Mouse (Mus musculus) MEL (cell line): ENCODE data around the gene Galnt13. TPM values are rescaled to one million over a fixed set of nuclear protein-coding genes. Genes with fewer than 3 reads are reported as not detected.
"Not testable (repeated sequence)": the region's sequence is repeated elsewhere in the genome, so short reads cannot be mapped to it uniquely, and the experiment has no call there.

Source experiments
- DNase-seq: peaks from one replicate; pipeline ENCODE4 v3.0.0; 2011; ENCODE audit warnings: low read depth, low spot score
- H3K27ac ChIP-seq: 2 replicates; pipeline ENCODE4 v1.5.1; 2012; ENCODE audit warnings: low read depth, mild to moderate bottlenecking, control low read depth, low read length, moderate library complexity; ENCODE audit not compliant: control insufficient read depth
- H3K27me3 ChIP-seq, 2 experiments: fragments of 150-350 bp in 1 of 2; sonication (generic) in 1 of 2; 2 replicates each; pipeline ENCODE4 v1.6.1; 2012; ENCODE audit warnings: low read length in 2 of 2, mild to moderate bottlenecking in 2 of 2, improper control_type of control experiment in 1 of 2, moderate library complexity in 1 of 2; ENCODE audit not compliant: insufficient read depth in 2 of 2, control insufficient read depth in 1 of 2
- H3K36me3 ChIP-seq, 2 experiments: 2 replicates each; pipeline ENCODE4 v1.6.1; 2012 to 2014; ENCODE audit warnings: low read length in 2 of 2, improper control_type of control experiment in 1 of 2, inconsistent platforms in 1 of 2, mild to moderate bottlenecking in 1 of 2; ENCODE audit not compliant: insufficient read depth in 2 of 2, control insufficient read depth in 1 of 2
- H3K4me1 ChIP-seq, 2 experiments: fragments of 150-350 bp in 1 of 2; sonication (generic) in 1 of 2; 2 replicates each; pipeline ENCODE4 v1.6.1; 2012; ENCODE audit warnings: low read length in 2 of 2, improper control_type of control experiment in 1 of 2, mild to moderate bottlenecking in 1 of 2; ENCODE audit not compliant: insufficient read depth in 2 of 2, control insufficient read depth in 1 of 2
- H3K4me3 ChIP-seq, 2 experiments: fragments of 150-350 bp in 1 of 2; sonication (generic) in 1 of 2; 2 replicates each; pipeline ENCODE4 v1.5.1; 2012; ENCODE audit warnings: low read depth in 2 of 2, low read length in 2 of 2, mild to moderate bottlenecking in 2 of 2, moderate library complexity in 2 of 2, control low read depth in 1 of 2, improper control_type of control experiment in 1 of 2; ENCODE audit not compliant: control insufficient read depth in 1 of 2, insufficient read depth in 1 of 2
- H3K79me2 ChIP-seq: 2 replicates; pipeline ENCODE4 v1.6.1; 2012; ENCODE audit warnings: mild to moderate bottlenecking, low read length, moderate library complexity; ENCODE audit not compliant: control insufficient read depth, poor library complexity, insufficient read depth
- H3K9ac ChIP-seq: 2 replicates; pipeline ENCODE4 v1.6.1; 2012; ENCODE audit warnings: low read depth, mild to moderate bottlenecking, control low read depth, low read length, moderate library complexity; ENCODE audit not compliant: control insufficient read depth, poor library complexity, severe bottlenecking
- H3K9me3 ChIP-seq: fragments of 150-350 bp; sonication (generic); replicated peaks from 2 replicates; pipeline ENCODE4 v1.6.1; 2012; ENCODE audit warnings: mild to moderate bottlenecking, low read length, improper control_type of control experiment, moderate library complexity; ENCODE audit not compliant: insufficient read depth
- BHLHE40 ChIP-seq: IDR thresholded peaks from 2 replicates; pipeline ENCODE4 v1.6.1; 2012; ENCODE audit warnings: low read depth, mild to moderate bottlenecking, inconsistent platforms, low read length, improper control_type of control experiment, borderline replicate concordance
- CHD1 ChIP-seq: IDR thresholded peaks from 2 replicates; pipeline ENCODE4 v1.6.1; 2012; ENCODE audit warnings: low read depth, mild to moderate bottlenecking, inconsistent platforms, low read length, improper control_type of control experiment
- CTCF ChIP-seq, 3 experiments: IDR thresholded peaks in 2 of 3; conservative IDR thresholded peaks in 1 of 3; 2 replicates each; pipeline ENCODE4 v1.5.1; 2011 to 2012; ENCODE audit warnings: low read length in 3 of 3, low read depth in 2 of 3, mild to moderate bottlenecking in 2 of 3, improper control_type of control experiment in 1 of 3, inconsistent platforms in 1 of 3, mixed read lengths in 1 of 3, moderate library complexity in 1 of 3; ENCODE audit not compliant: control insufficient read depth in 1 of 3, insufficient read depth in 1 of 3, poor library complexity in 1 of 3, severe bottlenecking in 1 of 3
- EP300 ChIP-seq, 2 experiments: IDR thresholded peaks; 2 replicates each; pipeline ENCODE4 v1.6.1; 2011; ENCODE audit warnings: improper control_type of control experiment in 2 of 2, low read length in 2 of 2, low read depth in 1 of 2, mild to moderate bottlenecking in 1 of 2
- JUND ChIP-seq: IDR thresholded peaks from 2 replicates; pipeline ENCODE4 v1.6.1; 2011; ENCODE audit warnings: low read depth, mild to moderate bottlenecking, improper control_type of control experiment, low read length
- MEF2A ChIP-seq: IDR thresholded peaks from 2 replicates; pipeline ENCODE4 v1.6.1; 2014; ENCODE audit warnings: low read depth, mild to moderate bottlenecking, inconsistent platforms, low read length, improper control_type of control experiment; ENCODE audit not compliant: poor library complexity, insufficient replicate concordance, severe bottlenecking; ENCODE audit errors: extremely low read depth
- MXI1 ChIP-seq: IDR thresholded peaks from 2 replicates; pipeline ENCODE4 v1.6.1; 2011; ENCODE audit warnings: mild to moderate bottlenecking, low read depth, low read length, improper control_type of control experiment
- NRF1 ChIP-seq: IDR thresholded peaks from 2 replicates; pipeline ENCODE4 v1.6.1; 2014; ENCODE audit warnings: low read depth, mild to moderate bottlenecking, inconsistent platforms, low read length, improper control_type of control experiment, moderate library complexity; ENCODE audit not compliant: poor library complexity, insufficient read depth, severe bottlenecking
- POLR2AphosphoS2 ChIP-seq: IDR thresholded peaks from 2 replicates; pipeline ENCODE4 v1.6.1; 2011; ENCODE audit warnings: low read length, improper control_type of control experiment
- POLR2AphosphoS5 ChIP-seq: IDR thresholded peaks from 2 replicates; pipeline ENCODE4 v1.6.1; 2012; ENCODE audit warnings: low read depth, borderline replicate concordance, mild to moderate bottlenecking, inconsistent platforms, low read length, moderate library complexity, mixed read lengths
- RCOR1 ChIP-seq: IDR thresholded peaks from 2 replicates; pipeline ENCODE4 v1.6.1; 2012; ENCODE audit warnings: low read depth, mild to moderate bottlenecking, inconsistent platforms, low read length, improper control_type of control experiment
- SIN3A ChIP-seq: IDR thresholded peaks from 2 replicates; pipeline ENCODE4 v1.6.1; 2012; ENCODE audit warnings: low read length, improper control_type of control experiment, inconsistent platforms
- SMC3 ChIP-seq: IDR thresholded peaks from 2 replicates; pipeline ENCODE4 v1.6.1; 2011; ENCODE audit warnings: low read depth, low read length, improper control_type of control experiment
- TAL1 ChIP-seq: IDR thresholded peaks from 2 replicates; pipeline ENCODE4 v1.6.1; 2012; ENCODE audit warnings: mild to moderate bottlenecking, inconsistent platforms, low read length, moderate library complexity, mixed read lengths
- TBP ChIP-seq: IDR thresholded peaks from 2 replicates; pipeline ENCODE4 v1.8.0; 2011; ENCODE audit warnings: low read depth, low read length, improper control_type of control experiment
- USF1 ChIP-seq: IDR thresholded peaks from 2 replicates; pipeline ENCODE4 v1.6.1; 2014; ENCODE audit warnings: low read depth, mild to moderate bottlenecking, inconsistent platforms, low read length, improper control_type of control experiment, moderate library complexity
- USF2 ChIP-seq, 2 experiments: IDR thresholded peaks; 2 replicates each; pipeline ENCODE4 v1.6.1; 2011 to 2012; ENCODE audit warnings: improper control_type of control experiment in 2 of 2, low read length in 2 of 2, borderline replicate concordance in 1 of 2, inconsistent platforms in 1 of 2, low read depth in 1 of 2, mild to moderate bottlenecking in 1 of 2; ENCODE audit not compliant: insufficient read depth in 1 of 2
- ZNF384 ChIP-seq: IDR thresholded peaks from 2 replicates; pipeline ENCODE4 v1.6.1; 2012; ENCODE audit warnings: low read depth, mild to moderate bottlenecking, inconsistent platforms, low read length, improper control_type of control experiment
- polyA plus RNA-seq, 2 experiments: library from polyadenylated mRNA; stranded (reverse) in 1 of 2; unstranded in 1 of 2; fragments of >175 nt in 1 of 2; fragments of >200 nt in 1 of 2; gene quantifications; 2 replicates each; pipeline versions ENCODE4 v1.2.1 to v1.2.4; 2012; ENCODE audit warnings: low replicate concordance in 2 of 2, low read depth in 1 of 2; ENCODE audit not compliant: insufficient read length in 2 of 2, insufficient read depth in 1 of 2, missing spikeins in 1 of 2
- total RNA-seq: library from RNA; depleted of rRNA; stranded (reverse); fragments of 300-350 nt; gene quantifications from 2 replicates; pipeline ENCODE4 v1.2.3, GENCODE M21; 2012

Gene Galnt13
- total and polyA plus RNA-seq, 3 experiments: not detected

DNA sequence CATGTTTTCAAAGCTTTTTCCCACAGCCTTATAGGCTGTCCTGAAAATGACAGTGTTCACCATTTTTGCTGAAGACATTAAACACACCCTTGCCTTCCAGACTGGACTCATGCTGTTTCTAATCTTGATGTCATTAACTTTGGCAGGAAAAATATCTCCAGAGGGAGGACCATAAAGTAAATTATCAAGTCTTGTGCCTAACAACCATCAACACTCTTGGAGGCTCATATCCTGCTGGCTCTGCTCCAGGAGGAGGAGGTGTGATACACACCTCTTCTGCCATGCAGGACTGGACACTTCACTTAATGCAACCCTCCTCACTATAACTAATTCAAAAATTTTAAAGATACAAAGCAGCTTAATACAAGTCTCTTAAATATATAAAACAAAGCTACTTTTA lies 502.0 kb downstream of the Galnt13 start:
- H3K27me3 ChIP-seq: no peaks in the 10 kb centered on the region
- no peak overlapping the region for H3K27ac ChIP-seq
- H3K36me3 ChIP-seq: no peaks in the 10 kb centered on the region
- no peak for DNase-seq
- H3K4me1 ChIP-seq: no peaks in the 10 kb centered on the region
- TF ChIP-seq BHLHE40: no peak
- no peak for TF ChIP-seq SIN3A
- no peak for TF ChIP-seq CHD1
- TF ChIP-seq MEF2A: no peak
- no peak for TF ChIP-seq NRF1
- no peak overlapping the region for H3K4me3 ChIP-seq
- no peaks in the 10 kb centered on the region for H3K79me2 ChIP-seq
- H3K9me3 ChIP-seq: no peaks in the 10 kb centered on the region
- H3K9ac ChIP-seq: no peak overlapping the region

DNA sequence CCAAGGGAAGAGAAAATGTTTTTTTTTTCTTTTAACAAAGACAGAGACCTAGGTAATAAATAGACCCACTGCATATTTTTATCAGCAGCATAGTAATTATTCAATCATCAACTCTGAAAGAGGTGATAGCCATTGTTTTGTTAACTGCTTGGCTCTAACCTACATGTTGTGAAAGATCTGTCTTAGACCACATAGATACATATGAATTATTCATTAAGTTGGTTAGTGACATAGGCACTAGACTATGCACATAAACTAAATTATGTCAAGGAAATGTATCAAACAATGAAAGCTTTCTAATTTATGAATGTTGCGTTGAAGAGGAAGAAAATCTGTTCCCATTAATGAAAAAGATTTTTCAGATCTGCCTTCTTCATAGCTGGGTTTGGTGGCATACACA lies 507.3 kb downstream of the Galnt13 start:
- Histone ChIP-seq H3K27ac (no peak overlapping the region), H3K9me3 (no peaks in the 10 kb centered on the region), H3K4me3 (no peak overlapping the region), H3K36me3 (no peaks in the 10 kb centered on the region), H3K27me3 (no peaks in the 10 kb centered on the region), H3K9ac (no peak overlapping the region), H3K79me2 (no peaks in the 10 kb centered on the region)
- TF ChIP-seq TAL1: no peak
- TF ChIP-seq POLR2AphosphoS2: no peak
- no peak for TF ChIP-seq TBP
- no peak for TF ChIP-seq BHLHE40
- no peak for TF ChIP-seq SMC3
- TF ChIP-seq POLR2AphosphoS5: no peak
- no peak for TF ChIP-seq ZNF384
- no peak for TF ChIP-seq JUND
- TF ChIP-seq CTCF (IDR thresholded peaks at IDR 0.05 in 2 of 3, conservative IDR thresholded peaks at IDR 0.05 in 1 of 3; ENCODE audit: control insufficient read depth in 1 of 3, insufficient read depth in 1 of 3, low read depth in 2 of 3, low read length in 3 of 3, poor library complexity in 1 of 3, severe bottlenecking in 1 of 3): no peak
- TF ChIP-seq, all 39 proteins: peak for 0
- DNase-seq: no peak
- H3K4me1 ChIP-seq: no peaks in the 10 kb centered on the region

DNA sequence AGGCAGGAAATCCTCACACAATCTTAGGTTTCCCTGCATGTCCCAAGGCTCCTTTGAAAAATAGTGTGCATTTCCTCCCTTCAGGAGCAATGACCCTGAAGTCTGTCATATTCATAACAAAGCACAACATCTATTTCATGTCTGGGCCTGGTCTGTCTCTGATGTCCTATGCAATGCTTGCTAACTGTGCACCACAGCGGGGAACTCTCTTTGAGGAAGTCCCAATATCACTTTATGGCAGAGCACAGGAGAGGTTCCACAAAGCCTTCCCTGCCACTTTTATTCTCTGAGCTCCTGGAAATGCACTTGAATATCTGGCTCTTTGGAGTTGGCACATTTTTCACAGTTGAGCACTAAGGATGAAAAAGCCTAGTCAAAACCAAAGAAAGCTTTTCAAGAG lies 547.7 kb downstream of the Galnt13 start:
- no peak for DNase-seq
- H3K9ac ChIP-seq: no peak overlapping the region
- no peak for TF ChIP-seq USF1
- no peak for TF ChIP-seq RCOR1
- TF ChIP-seq SMC3: no peak
- no peak for TF ChIP-seq POLR2AphosphoS5
- TF ChIP-seq CHD1: no peak
- TF ChIP-seq USF2 (IDR thresholded peaks at IDR 0.05; ENCODE audit: borderline replicate concordance in 1 of 2, insufficient read depth in 1 of 2, low read depth in 1 of 2, low read length in 2 of 2): no peak
- no peak for TF ChIP-seq EP300 (IDR thresholded peaks at IDR 0.05; ENCODE audit: low read depth in 1 of 2, low read length in 2 of 2)
- no peak for TF ChIP-seq MXI1
- no peaks in the 10 kb centered on the region for H3K4me1 ChIP-seq
- H3K79me2 ChIP-seq: no peaks in the 10 kb centered on the region
- H3K9me3 ChIP-seq: no peaks in the 10 kb centered on the region
- H3K36me3 ChIP-seq: no peaks in the 10 kb centered on the region
- no peak overlapping the region for H3K4me3 ChIP-seq
- H3K27ac ChIP-seq: no peak overlapping the region
- H3K27me3 ChIP-seq: no peaks in the 10 kb centered on the region

DNA sequence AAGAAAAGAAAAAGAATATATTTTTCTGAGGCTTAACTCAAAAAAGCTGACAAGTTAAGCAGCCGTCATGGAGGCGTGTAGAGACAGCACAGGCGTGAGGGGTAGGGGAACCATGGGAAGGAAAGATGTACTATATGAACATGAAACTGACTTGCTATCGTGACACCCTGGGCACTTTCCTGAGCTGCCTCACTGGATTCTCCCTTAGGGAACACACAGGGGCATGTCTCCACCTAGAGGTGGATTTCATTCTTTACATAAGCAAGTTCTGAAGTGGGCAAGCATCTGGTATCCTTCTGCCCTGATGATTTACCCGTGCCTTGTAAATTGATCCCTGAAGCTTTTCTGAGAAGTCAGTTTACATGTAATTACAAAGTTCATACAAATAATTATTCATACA lies 586.4 kb downstream of the Galnt13 start:
- not testable (repeated sequence) for H3K4me3 ChIP-seq, H3K9ac ChIP-seq, H3K9me3 ChIP-seq, H3K27me3 ChIP-seq, H3K79me2 ChIP-seq, DNase-seq, H3K36me3 ChIP-seq, H3K27ac ChIP-seq, H3K4me1 ChIP-seq
